Mouse (Mus musculus) brain, embryonic 14.5 days (tissue): ENCODE results near the gene Myod1. TPM values are rescaled to one million over a fixed set of nuclear protein-coding genes. Genes with fewer than 3 reads are reported as not detected.
A peak's percentile ranks its signal among the peaks of the same experiment; 100 is the strongest.

ENCODE experiments used
- DNase-seq: peaks from one replicate; pipeline ENCODE4 v3.0.0-alpha.2; 2011; ENCODE audit warnings: low read depth
- CTCF ChIP-seq: fragments of 200-500 bp; IDR thresholded peaks from 2 replicates; pipeline ENCODE4 v1.5.1; 2012; ENCODE audit warnings: inconsistent platforms, mild to moderate bottlenecking, moderate library complexity, borderline replicate concordance; ENCODE audit not compliant: insufficient read depth, insufficient read length; ENCODE audit errors: extremely low read depth
- POLR2A ChIP-seq: fragments of 200-500 bp; IDR thresholded peaks from 2 replicates; pipeline ENCODE4 v1.6.1; 2012; ENCODE audit warnings: mild to moderate bottlenecking, inconsistent platforms, borderline replicate concordance; ENCODE audit not compliant: poor library complexity, insufficient read depth, insufficient read length, severe bottlenecking; ENCODE audit errors: extremely low read depth
- polyA plus RNA-seq: library from polyadenylated mRNA; depleted of rRNA; stranded (reverse); fragments of >200 nt; gene quantifications from 2 replicates; pipeline ENCODE4 v1.2.3, GENCODE M21; 2012

Gene Myod1
- polyA plus RNA-seq, 1 experiment: 0.74 TPM

GRCm38 (mm10) chr7:46353875-46354274, 22.4 kb upstream of the Myod1 start:
- DNase-seq: no peak
- TF ChIP-seq CTCF: no peak
- no peak for TF ChIP-seq POLR2A

- no peak for DNase-seq
- no peak for TF ChIP-seq POLR2A
- no peak for TF ChIP-seq CTCF
Measured at GRCm38 (mm10) chr7:46361776-46362175, 14.5 kb upstream of the Myod1 start.

- TF ChIP-seq POLR2A (no peak), CTCF (no peak)
- no peak for DNase-seq
Measured at GRCm38 (mm10) chr7:46364154-46364553, 12.1 kb upstream of the Myod1 start.

GRCm38 (mm10) chr7:46365810-46366209, 10.5 kb upstream of the Myod1 start:
- TF ChIP-seq CTCF: no peak
- no peak for TF ChIP-seq POLR2A
- DNase-seq: no peak

GRCm38 (mm10) chr7:46371104-46371503, 5.2 kb upstream of the Myod1 start:
- DNase-seq: no peak
- no peak for TF ChIP-seq CTCF
- no peak for TF ChIP-seq POLR2A

- peak; percentile 43 for DNase-seq
- no peak for TF ChIP-seq POLR2A
- TF ChIP-seq CTCF: peak; percentile 53; the same call in 1 of the 2 replicates
Measured at GRCm38 (mm10) chr7:46377008-46377346, 703 bp downstream of the Myod1 start.

GRCm38 (mm10) chr7:46378123-46378522, 1.8 kb downstream of the Myod1 start:
- TF ChIP-seq POLR2A (no peak), CTCF (peak; percentile 58; the same call in 1 of the 2 replicates)
- peak; percentile 44 for DNase-seq

GRCm38 (mm10) chr7:46378983-46379382, 2.7 kb downstream of the Myod1 start:
- peak; percentile 86 for DNase-seq
- peak; percentile 76 for TF ChIP-seq CTCF
- no peak for TF ChIP-seq POLR2A

GRCm38 (mm10) chr7:46380625-46381024, 4.4 kb downstream of the Myod1 start:
- TF ChIP-seq POLR2A (no peak), CTCF (peak; percentile 27; the same call in 1 of the 2 replicates)
- DNase-seq: no peak

- TF ChIP-seq CTCF: no peak
- no peak for TF ChIP-seq POLR2A
- DNase-seq: no peak
Measured at GRCm38 (mm10) chr7:46387430-46387829, 11.2 kb downstream of the Myod1 start.

- TF ChIP-seq POLR2A: no peak
- no peak for TF ChIP-seq CTCF
- DNase-seq: no peak
Measured at GRCm38 (mm10) chr7:46389456-46390085, 13.3 kb downstream of the Myod1 start.

GRCm38 (mm10) chr7:46390226-46390625, 14.0 kb downstream of the Myod1 start:
- DNase-seq: no peak
- TF ChIP-seq POLR2A (no peak), CTCF (no peak)
